Mouse (Mus musculus): Measurements from ENCODE around the gene Btbd3.

GRCm38 (mm10) chr2:138277842-138278691 lies 21.7 kb downstream of the Btbd3 start:
- 0 out of 2 replicates have a peak, but pooled peaks have one; percentile 14 for TF ChIP-seq CTCF (conservative IDR thresholded peaks at IDR 0.05; ENCODE audit: insufficient read depth, insufficient read length, low read depth, low read length)
- TF ChIP-seq POLR2A (IDR thresholded peaks at IDR 0.05; ENCODE audit: low read depth, low read length) = peak; percentile 75
